Mouse (Mus musculus): Measurements from ENCODE around the gene Gpr62.
"Not testable (repeated sequence)": the region's sequence is repeated elsewhere in the genome, so short reads cannot be mapped to it uniquely, and the experiment has no call there.

Gpr62 gene

DNA sequence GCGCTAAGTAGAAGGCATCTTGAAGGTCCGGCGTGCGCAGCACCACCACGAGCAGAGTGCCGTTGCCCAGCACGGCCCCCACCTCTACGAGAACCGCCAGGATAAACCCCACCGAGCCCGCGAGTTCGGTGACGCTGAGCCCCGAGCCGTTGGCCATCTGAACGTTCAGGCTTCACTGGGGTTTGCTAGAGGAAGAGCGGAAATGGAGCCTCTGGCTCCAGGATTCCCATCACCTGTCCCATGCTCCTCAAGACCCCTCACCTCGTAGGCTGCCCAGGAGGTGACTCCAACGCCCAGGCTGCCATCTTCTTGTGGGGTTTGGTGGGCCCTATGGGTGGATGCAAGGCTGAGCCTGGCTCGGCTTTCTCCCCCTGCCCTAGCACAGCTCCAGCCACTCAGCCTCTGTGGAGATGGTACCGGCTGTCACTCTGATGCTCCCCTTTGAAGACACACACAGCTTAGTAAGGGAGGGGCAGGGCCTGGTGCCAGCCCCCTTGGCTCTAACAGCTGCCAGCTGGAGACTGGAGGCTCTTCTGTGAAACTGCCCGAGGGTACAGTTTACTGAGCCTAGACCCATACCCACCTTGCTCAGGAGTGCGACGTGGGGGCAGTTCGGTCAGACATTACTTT is at the start of gene Gpr62:
Gene Gpr62 (minus strand): TSS at position 368 of the 630 bp plus-strand sequence.
- DNase-seq (ENCODE audit: low spot score): no peak

DNA sequence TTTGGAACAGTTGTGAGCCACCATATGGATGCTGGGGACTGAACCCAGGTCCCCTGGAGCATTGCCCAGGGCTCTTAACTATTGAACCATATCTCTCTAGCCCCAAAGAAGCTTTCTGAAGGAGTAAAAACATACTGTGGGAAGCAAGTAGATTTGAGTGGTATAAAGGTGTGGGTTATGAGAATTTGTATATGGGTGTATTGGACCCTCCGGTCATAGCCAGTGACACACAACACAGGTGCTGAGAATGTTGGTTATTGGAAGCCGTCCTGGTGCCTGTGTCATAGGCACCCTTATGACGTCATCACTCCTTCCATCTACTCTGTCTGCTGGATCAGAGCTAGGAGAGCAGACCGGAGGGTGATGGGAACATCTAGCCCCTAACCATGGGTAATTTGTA is 48.5 kb upstream of the Gpr62 start, which contains the start of gene Iqcf5:
Gene Iqcf5 (plus strand): TSS at position 301 of the 400 bp plus-strand sequence.
- DNase-seq (ENCODE audit: low spot score): no peak

GRCm38 (mm10) chr9:106513566-106513965 is 47.8 kb upstream of the Gpr62 start:
- DNase-seq (ENCODE audit: low spot score): no peak

DNA sequence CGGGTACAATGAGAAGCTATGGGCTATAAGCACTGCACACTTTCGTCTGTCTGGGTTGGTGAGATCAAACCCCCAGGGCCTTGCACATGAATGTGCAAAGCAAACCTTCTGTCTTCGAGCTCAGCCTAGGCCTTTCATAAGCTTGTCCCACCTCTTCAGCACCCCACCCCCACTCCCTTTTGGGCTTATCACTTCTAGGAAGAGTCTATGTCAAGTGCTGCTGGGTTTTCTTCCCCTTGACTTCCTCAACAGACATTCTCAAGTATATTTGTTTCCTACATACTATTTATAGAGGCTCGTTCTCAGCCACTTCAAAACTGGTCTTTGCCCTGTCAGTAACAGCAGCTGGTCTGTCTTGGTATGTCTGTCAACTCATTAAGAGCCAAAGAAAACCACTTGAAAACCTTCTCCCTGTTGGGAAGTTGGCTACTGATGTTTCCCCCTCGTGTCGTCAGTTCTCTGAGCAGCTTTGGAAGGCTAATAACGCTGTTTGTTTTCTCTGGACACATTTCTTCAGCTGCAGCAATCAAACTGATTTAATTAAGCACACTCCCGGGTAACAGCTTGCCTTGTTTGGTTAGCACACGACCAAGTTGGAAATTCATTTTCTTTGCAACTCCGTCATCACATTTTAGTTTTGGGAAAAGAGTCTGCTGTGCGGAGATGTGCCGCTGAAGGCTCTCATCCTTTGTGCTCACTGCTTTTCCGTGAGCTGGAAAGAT is 47.2 kb upstream of the Gpr62 start:
- DNase-seq (ENCODE audit: low spot score): no peak

DNA sequence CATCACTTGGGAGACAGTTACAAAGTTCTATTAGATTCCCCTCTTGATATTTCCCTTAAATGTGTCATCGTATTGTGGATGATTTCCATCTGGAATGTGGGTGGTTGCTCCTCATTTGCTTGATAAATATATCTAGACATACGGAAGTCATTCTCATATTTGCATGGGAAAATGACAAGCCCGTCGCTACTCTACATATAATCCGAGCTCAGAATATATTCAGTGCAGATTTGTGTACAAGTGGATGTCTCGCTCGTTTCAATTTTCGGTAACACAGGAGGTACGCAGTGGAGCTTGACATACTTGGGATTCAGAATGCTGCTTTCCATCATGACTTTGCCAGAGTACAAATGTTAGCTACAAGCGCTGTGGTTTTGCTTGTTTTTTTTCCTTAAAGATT is 43.6 kb upstream of the Gpr62 start:
- DNase-seq (ENCODE audit: low spot score): no peak

GRCm38 (mm10) chr9:106504246-106504645 is 38.5 kb upstream of the Gpr62 start:
- DNase-seq (ENCODE audit: low spot score): no peak

DNA sequence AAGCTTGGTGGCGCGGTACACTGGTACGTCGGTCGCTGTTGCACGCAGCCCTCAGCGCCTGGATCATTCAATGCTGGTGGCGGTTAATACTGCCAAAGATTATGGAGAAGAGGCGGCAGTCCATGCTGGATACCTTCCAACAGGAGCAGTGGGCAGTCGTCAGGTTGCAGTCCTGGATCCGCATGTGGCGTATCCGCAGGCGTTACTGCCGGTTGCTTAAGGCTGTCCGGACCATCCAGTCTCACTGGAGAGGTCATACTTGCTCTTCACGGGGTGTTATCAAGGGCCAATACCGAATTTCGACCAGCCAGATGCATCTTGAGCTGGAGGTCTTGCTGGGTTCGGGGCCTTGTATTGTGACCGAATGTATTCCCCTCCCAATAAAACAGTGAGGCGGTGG is 36.1 kb upstream of the Gpr62 start:
- no peak for DNase-seq (ENCODE audit: low spot score)

DNA sequence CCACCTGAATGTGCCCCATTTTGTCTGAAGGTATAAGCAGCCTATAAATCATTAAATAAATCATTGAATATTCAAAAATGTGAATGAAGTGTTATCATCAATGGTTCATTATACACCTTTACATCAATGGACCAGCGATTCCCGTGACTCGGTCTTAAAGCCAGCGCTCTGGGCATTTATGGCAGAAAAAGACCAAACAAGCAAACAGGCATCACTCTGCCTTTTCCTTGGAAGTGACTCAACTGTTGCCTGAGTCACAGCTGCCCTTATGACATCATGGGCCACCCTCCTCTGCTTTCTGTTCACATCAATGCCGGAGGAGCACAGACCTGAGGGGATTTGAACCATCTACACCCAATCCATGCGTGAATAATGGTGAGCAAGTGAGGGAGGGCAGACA is 33.9 kb upstream of the Gpr62 start, which contains the start of gene Iqcf1:
Gene Iqcf1 (plus strand): TSS at position 301 of the 400 bp plus-strand sequence.
- DNase-seq (ENCODE audit: low spot score): no peak

GRCm38 (mm10) chr9:106487602-106488001 is 21.9 kb upstream of the Gpr62 start:
- DNase-seq (ENCODE audit: low spot score): not testable (repeated sequence)

- DNase-seq (ENCODE audit: low spot score): no peak
Observed at GRCm38 (mm10) chr9:106485076-106485475, 19.3 kb upstream of the Gpr62 start.

GRCm38 (mm10) chr9:106483606-106484005 is 17.9 kb upstream of the Gpr62 start:
- no peak for DNase-seq (ENCODE audit: low spot score)

- DNase-seq (ENCODE audit: low spot score): no peak
Observed at GRCm38 (mm10) chr9:106483136-106483535, 17.4 kb upstream of the Gpr62 start.

GRCm38 (mm10) chr9:106482578-106483115 is 16.9 kb upstream of the Gpr62 start:
- no peak for DNase-seq (ENCODE audit: low spot score)

- DNase-seq (ENCODE audit: low spot score): no peak
Observed at GRCm38 (mm10) chr9:106481676-106482075, 15.9 kb upstream of the Gpr62 start.

GRCm38 (mm10) chr9:106481075-106481474 is 15.3 kb upstream of the Gpr62 start:
- no peak for DNase-seq (ENCODE audit: low spot score)

- DNase-seq (ENCODE audit: low spot score): no peak
Observed at GRCm38 (mm10) chr9:106480541-106480940, 14.8 kb upstream of the Gpr62 start.

GRCm38 (mm10) chr9:106478101-106478500 is 12.4 kb upstream of the Gpr62 start:
- DNase-seq (ENCODE audit: low spot score): no peak

DNA sequence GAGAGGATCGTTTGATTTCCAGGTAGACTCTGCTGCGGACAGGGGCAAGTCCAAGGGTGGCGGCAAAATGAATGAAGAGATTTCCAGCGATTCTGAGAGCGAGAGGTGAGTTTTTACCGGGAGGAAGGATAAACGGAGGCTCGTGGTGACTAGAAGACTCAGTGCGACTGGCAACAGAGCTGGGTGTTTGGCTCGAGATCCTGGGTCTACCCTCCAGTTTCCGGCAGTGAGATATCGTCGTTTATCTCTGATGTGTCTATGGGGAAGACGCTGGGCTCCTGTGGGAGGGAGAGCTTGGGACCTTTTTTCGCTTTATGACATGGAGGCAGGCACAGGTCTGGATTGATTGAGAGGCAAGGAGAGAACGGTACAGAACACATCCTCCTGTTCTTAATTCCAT is 11.9 kb upstream of the Gpr62 start:
- DNase-seq (ENCODE audit: low spot score): no peak

DNA sequence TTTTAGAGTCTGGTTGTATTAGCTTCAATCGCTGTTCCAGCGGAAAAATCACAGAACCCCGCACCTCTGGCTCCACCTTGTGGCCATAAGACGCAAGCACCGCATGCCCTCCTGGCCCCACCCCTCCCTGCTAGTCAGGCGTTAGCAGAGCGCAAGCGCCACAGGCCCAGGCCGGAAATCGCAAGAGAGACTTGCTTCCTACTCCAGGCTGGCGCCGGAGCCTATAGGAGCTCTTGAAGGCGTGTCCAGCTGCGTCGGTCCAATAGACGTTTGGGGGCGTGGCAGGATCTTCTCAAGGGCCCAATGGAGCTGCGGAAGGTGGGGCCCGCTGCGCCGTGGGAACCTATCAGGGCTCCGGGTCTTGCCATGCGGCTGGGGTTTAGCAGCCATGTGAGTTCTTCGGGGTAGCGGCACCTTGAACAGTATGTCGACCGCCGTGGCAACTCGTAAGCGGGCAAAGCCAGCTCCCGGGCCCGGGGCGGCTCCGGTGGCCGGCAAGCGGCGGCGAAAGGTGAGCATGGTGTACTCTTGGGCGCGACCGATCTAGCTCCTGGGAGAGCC is 11.3 kb upstream of the Gpr62 start, which contains the start of gene Parp3:
Gene Parp3 (minus strand): TSS at position 26 of the 561 bp plus-strand sequence.
- peak; percentile 100 for DNase-seq (ENCODE audit: low spot score)

GRCm38 (mm10) chr9:106476002-106476923 is 10.5 kb upstream of the Gpr62 start:
- DNase-seq (ENCODE audit: low spot score): peak; percentile 64

DNA sequence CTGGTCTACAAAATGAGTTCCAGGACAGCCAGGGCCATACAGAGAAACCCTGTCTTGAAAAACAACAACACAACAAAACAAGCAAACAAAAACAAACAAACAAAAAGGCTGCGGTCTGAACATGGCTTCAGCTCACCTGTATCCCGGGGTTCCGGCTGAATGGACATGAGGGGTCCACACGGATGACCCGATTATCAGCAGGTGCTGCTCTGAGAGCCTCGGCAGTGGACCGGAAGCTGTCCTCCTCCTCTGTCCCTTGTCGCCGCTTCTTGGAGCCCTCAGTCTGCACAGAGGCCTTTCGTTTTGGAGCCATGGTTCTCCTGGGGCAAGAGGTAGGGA is 9.9 kb upstream of the Gpr62 start, which contains the start of gene Rrp9:
Gene Rrp9 (plus strand): TSS at position 301 of the 339 bp plus-strand sequence.
- DNase-seq (ENCODE audit: low spot score): no peak

DNA sequence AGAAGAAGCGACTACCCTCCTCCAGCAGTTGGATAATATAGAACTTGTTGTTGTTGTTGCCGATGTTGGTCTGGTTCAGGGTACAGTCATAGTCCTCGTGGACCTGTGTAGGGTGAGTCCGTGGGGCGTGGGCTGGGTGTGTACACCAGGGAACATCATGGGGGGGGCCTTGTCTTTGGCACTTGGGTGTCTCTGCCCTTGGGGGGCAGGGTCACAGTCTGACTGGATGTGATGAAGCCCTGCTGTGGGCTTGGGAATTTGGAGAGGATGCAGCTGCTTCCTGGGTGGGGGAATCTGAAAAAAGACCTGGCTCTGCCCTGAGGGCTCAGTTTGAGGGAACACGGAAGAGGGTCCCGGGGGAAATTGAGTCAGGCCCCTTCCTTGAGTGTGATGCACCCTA is 9.3 kb upstream of the Gpr62 start:
- DNase-seq (ENCODE audit: low spot score): no peak

All from embryo, embryonic 10.5 days (tissue).